Mouse (Mus musculus) testis, postnatal 10 days (tissue): Measurements from ENCODE around the gene Slc1a5.

ENCODE experiments used
- DNase-seq: peaks from one replicate; pipeline ENCODE4 v3.0.0; 2021; ENCODE audit warnings: low spot score

Gene Slc1a5

GRCm38 (mm10) chr7:16780825-16781554, at the start of gene Slc1a5:
Gene Slc1a5, plus strand, starts transcription at chr7:16781340.
- DNase-seq = peak; percentile 93

DNA sequence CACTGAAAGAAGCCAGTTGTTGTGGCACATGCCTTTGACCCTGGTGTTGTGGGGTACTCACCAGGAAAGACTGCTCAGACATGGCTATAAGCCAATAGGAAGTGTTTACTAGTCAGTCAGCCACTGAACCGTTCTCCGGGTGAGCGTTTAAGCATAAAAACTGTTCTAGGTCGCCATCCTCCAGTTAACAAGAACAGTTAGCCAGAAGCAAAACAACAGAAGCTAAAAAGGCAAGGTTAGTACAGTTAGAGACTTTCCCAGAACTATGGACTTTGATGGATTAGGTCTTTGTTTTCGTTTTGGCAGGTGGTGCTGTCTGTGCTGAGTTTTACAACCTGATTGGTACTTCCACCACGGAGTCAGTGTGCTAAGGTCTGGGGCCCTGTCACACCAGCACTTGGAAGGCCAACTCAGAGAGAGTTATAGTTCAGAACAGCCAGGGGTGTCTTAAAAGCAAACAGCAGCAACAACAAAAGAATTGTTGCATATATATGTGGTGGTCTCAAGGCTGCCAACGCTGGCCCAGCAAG, 49.2 kb upstream of the Slc1a5 start:
- DNase-seq = no peak

DNA sequence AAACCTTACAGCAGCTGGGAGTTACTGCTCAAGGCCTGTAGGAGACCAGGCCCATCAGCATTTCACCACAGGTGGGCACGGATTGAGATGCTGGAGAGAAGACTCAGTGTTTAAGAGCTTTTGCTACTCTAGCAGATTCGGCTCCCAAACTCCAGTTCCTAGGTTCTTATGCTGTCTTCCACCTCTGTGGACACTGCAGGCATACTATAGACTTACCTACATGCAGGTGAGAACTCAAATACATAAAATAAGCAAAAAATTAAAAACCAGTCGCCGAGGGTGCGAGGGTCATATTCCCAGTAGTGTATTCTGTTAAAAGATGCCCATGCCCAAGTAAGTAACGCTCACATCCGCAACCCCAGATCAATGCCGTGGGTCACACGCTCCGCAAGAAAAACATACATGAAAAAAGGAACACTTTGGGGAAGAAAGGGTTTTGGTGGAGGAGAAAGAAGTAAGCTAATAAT, 43.5 kb upstream of the Slc1a5 start:
- DNase-seq = no peak

GRCm38 (mm10) chr7:16738073-16738696, 43.0 kb upstream of the Slc1a5 start, which contains the start of gene Ap2s1:
Gene Ap2s1, plus strand, starts transcription at chr7:16738410.
- peak; percentile 97 for DNase-seq

- DNase-seq = no peak
Observed at GRCm38 (mm10) chr7:16739056-16739604, 42.0 kb upstream of the Slc1a5 start.

DNA sequence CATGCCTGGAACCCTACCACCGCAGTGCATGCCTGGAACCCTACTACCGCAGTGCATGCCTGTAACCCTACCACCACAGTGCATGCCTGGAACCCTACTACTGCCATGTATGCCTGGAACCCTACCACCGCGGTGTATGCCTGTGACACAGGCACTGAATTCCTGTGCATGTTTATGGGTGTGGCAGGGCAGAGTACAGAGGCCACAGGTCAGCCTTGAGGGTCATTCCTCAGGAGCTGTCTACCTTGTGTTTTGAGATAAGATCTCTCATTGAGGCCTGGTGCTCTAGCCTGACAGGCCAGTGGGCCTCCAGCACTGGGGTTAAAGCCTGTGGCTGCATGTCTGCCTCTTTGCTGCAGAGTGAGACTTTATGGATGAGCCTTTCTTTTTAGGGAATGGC, 35.8 kb upstream of the Slc1a5 start:
- DNase-seq = no peak

DNA sequence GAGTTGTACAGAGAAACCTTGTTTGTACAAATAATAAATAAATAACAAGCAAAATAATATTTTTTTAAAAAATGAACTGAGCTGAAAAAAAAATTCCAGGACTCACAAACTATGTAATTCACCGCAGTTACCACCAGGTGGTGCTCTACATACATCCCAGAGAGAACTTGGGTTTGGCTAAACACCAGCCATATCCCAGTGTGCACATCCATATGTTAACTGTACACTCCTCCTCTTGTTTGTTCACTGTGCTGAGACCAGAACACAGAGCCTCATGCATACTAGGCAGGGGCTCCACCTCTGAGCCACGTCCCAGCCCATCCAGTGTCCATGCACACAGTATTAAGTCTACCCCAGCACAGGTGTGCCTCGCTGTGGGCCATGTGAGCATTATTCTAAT, 35.0 kb upstream of the Slc1a5 start:
- DNase-seq = peak; percentile 65

DNA sequence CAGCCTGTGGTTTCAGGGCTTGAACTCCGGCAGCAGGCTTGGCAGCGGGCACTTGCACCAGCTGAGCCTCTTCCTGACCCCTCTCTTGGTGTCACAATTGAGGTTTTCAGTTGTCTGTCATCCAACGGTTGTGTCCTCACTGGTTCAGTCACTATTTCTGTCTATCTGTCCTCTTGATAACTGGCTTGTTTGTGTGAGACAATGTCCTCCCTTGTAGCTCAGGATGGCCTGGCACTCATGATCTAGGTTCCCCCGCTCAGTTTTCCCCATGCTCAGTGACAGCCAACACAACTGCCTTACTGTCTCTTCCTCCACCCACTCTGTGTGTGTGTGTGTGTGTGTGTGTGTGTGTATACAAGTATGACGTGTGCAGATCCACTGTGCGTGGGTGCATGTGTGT, 33.5 kb upstream of the Slc1a5 start:
- DNase-seq = no peak

DNA sequence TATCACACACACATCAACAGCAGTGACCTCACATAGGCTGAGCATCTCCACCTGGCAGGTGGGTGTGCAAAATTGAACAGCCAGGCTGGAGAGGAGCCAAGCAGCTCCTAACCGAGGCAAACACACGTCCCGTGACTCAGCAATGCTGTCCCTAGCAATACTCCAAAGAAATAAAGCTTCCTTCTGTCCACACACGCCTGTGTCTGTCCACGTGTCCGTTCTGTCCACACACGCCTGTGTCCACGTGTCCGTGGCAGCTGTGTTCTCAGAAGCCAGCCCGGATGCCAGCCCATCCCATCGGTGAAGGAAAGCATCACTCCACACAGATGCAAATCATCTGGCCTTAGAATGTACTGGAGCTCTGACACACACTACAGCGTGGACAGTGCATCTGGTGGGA, 29.1 kb upstream of the Slc1a5 start:
- no peak for DNase-seq

DNA sequence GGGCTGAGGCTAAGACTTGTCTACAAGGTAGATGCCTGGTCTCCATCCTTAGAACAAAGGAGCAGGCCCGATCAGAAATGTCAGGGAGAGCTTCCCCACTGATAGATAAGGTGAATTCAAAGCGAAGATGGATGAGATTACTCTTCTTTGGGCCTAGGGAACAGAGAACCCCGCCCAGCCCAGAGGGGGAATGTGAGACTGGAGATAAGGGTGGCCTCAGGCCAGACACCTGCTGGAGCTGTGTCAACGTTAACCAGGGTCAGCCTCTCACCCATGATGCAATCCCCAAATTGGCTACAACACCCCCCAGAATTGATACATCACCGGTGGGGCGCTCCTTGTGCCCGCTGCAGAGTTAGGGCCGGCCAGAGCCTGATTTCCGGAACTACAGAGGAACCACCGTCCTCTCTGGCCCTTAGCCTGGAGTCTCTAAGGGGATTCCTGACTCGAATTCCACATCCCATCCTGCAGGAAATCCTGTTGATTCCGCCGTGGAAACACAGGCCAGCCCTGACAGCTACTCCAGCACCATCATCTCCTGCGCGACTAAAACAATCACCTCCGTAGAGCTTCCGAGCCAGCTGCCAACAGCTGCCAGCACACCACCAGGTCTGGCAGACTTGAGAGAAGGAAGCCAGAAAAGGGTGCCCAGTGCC, 25.6 kb upstream of the Slc1a5 start:
- DNase-seq = no peak

GRCm38 (mm10) chr7:16758872-16759574, 22.1 kb upstream of the Slc1a5 start:
- no peak for DNase-seq

DNA sequence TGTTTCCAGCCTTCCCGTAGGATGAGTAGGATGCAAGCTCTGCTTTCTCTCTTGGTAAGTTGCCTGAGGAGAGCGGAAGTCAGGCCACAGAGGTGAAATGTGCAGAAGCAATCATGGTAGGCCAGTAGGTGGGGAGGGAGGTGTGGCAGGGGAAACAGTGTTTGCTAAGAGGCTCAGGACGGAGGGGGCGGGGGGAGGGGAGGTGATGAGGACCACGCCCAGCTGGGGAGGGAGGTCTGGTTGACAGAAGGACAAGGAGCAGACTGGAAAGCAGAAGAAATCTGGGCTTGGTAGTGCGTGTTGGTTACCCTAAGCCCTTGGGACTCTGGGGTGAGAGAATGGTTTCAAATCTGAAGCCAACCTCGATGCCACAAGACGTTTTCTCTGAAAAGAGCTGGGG, 20.8 kb upstream of the Slc1a5 start:
- peak; percentile 60 for DNase-seq

GRCm38 (mm10) chr7:16761005-16761481, 20.1 kb upstream of the Slc1a5 start:
- peak; percentile 78 for DNase-seq

- DNase-seq = no peak
Observed at GRCm38 (mm10) chr7:16761630-16762029, 19.5 kb upstream of the Slc1a5 start.

DNA sequence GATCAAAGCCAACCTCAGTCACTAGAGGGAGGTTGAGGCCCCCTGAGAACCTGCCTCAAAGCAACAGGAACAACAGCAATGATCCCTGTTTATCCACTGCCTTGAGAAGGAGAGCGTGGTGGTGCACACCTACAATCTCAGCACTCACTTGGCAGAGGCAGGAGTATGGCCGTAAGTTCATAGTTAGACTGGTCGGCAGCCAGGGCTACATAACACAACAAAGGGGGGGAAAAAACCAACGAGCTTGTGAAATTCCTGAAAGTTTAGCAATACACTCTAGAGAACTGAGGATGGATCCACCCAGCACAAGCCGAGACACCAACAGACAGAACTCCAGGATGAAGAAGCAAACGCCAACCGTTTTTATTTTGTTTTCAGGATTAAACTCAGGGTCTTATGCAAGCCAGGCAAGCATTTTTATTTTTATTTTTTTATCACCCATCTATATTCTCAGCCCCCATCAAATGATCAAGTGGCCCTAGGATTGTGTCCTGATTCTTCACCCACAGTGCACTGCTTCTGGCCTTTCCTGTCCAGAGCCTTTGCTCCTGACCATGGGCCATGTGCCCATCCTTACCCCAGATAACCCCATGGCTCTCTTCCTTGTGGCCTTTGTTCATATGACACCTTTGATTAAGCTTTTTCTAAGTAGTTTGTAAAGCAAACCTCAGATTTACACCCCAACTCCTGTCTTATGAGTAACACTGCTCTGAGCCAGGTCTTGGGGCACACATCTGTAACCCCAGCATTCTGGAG, 17.5 kb upstream of the Slc1a5 start:
- no peak for DNase-seq

GRCm38 (mm10) chr7:16766443-16766842, 14.7 kb upstream of the Slc1a5 start:
- DNase-seq = no peak

DNA sequence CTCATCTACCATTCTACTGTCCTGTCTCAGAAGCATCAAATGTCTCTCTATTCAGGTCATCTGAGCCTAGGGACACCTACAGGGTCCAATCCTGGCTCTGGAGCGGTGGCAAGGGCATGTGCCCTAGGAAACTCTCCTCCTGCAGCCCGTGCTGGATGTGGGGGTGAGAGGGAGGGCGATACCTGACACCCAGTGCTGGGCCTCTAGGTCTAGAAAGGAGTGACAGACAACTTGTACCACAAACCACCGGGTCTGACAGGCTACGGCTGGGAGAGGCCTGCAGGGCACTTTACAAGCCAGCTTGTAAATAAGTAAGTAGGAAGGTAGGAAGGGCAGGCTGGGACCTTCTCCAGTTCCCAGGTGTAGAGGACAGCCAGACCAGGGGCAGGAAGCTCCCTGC, 5.3 kb upstream of the Slc1a5 start:
- DNase-seq = no peak

GRCm38 (mm10) chr7:16780076-16780475, 1.1 kb upstream of the Slc1a5 start:
- peak; percentile 52 for DNase-seq

- no peak for DNase-seq
Observed at GRCm38 (mm10) chr7:16781555-16781815, 345 bp downstream of the Slc1a5 start.

DNA sequence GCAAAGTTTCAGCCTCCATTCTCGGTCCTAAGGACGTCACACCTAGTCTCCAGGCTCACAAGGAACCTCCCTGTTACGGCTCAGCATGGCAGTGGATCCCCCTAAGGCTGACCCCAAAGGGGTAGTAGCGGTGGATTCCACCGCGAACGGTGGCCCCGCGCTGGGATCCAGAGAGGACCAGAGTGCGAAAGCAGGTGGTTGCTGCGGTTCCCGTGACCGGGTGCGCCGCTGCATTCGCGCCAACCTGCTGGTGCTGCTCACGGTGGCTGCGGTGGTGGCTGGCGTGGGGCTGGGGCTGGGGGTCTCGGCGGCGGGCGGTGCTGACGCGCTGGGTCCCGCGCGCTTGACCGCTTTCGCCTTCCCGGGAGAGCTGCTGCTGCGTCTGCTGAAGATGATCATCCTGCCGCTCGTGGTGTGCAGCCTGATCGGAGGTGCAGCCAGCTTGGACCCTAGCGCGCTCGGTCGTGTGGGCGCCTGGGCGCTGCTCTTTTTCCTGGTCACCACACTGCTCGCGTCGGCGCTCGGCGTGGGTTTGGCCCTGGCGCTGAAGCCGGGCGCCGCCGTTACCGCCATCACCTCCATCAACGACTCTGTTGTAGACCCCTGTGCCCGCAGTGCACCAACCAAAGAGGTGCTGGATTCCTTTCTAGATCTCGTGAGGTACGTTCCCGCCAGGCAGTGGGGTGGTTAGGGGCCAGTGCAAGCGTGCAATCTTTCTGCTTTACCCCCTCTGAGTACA, 845 bp downstream of the Slc1a5 start:
- DNase-seq = peak; percentile 60
